Mouse (Mus musculus) G1E (cell line): ENCODE measurements at regions not wholly inside any gene's neighbourhood (a gene's known extent, or its start where the extent isn't known, plus 50 kb on each side); places are given as distances from the start of the nearest gene placed in this dataset.

Source experiments
- CTCF ChIP-seq: IDR thresholded peaks from 2 replicates; pipeline ENCODE4 v1.5.1; 2012; ENCODE audit warnings: low read depth, low read length, inconsistent platforms, mixed read lengths
- GATA1 ChIP-seq: IDR thresholded peaks from 2 replicates; pipeline ENCODE4 v1.6.1; 2012; ENCODE audit warnings: borderline replicate concordance, low read length, inconsistent platforms, mixed read lengths
- POLR2AphosphoS5 ChIP-seq: IDR thresholded peaks from 2 replicates; pipeline ENCODE4 v1.6.1; 2012; ENCODE audit warnings: low read depth, low read length, inconsistent platforms; ENCODE audit not compliant: insufficient replicate concordance
- TAL1 ChIP-seq: conservative IDR thresholded peaks from 2 replicates; pipeline ENCODE4 v1.6.1; 2012; ENCODE audit warnings: low read depth, low read length, inconsistent platforms, mixed read lengths

- TF ChIP-seq CTCF (no peak), GATA1 (no peak), POLR2AphosphoS5 (no peak), TAL1 (no peak)
Measured at GRCm38 (mm10) chr8:75289933-75290332, 76.2 kb downstream of the Rasd2 start.
